Mouse (Mus musculus): ENCODE results near the gene Camkv.

Camkv gene

GRCm38 (mm10) chr9:107935374-107935773 lies at the start of gene Camkv:
Gene Camkv (plus strand): TSS chr9:107935674.
- no peak for DNase-seq

GRCm38 (mm10) chr9:107887804-107888266 lies 47.6 kb upstream of the Camkv start, which contains the start of gene Mon1a:
Gene Mon1a (plus strand): TSS chr9:107888151.
- peak; percentile 78 to 86 for DNase-seq

GRCm38 (mm10) chr9:107888267-107888850 lies 47.1 kb upstream of the Camkv start:
- peak in 1 of 2 experiments; percentile 19 for DNase-seq

- no peak for DNase-seq
Observed at GRCm38 (mm10) chr9:107890260-107890659, 45.2 kb upstream of the Camkv start.

- no peak for DNase-seq
Observed at GRCm38 (mm10) chr9:107891023-107891422, 44.5 kb upstream of the Camkv start.

- DNase-seq = no peak
Observed at GRCm38 (mm10) chr9:107898563-107898962, 36.9 kb upstream of the Camkv start.

GRCm38 (mm10) chr9:107899855-107900254 lies 35.6 kb upstream of the Camkv start:
- no peak for DNase-seq

GRCm38 (mm10) chr9:107900840-107901626 lies 34.4 kb upstream of the Camkv start:
- DNase-seq = peak in 1 of 2 experiments; percentile 38

GRCm38 (mm10) chr9:107901627-107901914 lies 33.9 kb upstream of the Camkv start:
- DNase-seq = no peak

GRCm38 (mm10) chr9:107904726-107905125 lies 30.7 kb upstream of the Camkv start:
- peak; percentile 59 to 87 for DNase-seq

- DNase-seq = no peak
Observed at GRCm38 (mm10) chr9:107906252-107906966, 29.1 kb upstream of the Camkv start, which contains the start of gene Mst1r. Gene Mst1r (plus strand): TSS chr9:107906873.

GRCm38 (mm10) chr9:107906967-107907800 lies 28.3 kb upstream of the Camkv start:
- no peak for DNase-seq

GRCm38 (mm10) chr9:107907801-107908120 lies 27.7 kb upstream of the Camkv start:
- DNase-seq = no peak

- no peak for DNase-seq
Observed at GRCm38 (mm10) chr9:107908410-107909158, 26.9 kb upstream of the Camkv start.

GRCm38 (mm10) chr9:107910025-107910769 lies 25.3 kb upstream of the Camkv start:
- DNase-seq = no peak

- DNase-seq = no peak
Observed at GRCm38 (mm10) chr9:107914764-107915420, 20.6 kb upstream of the Camkv start.

- DNase-seq = no peak
Observed at GRCm38 (mm10) chr9:107917895-107918608, 17.4 kb upstream of the Camkv start.

- DNase-seq = no peak
Observed at GRCm38 (mm10) chr9:107918884-107919283, 16.6 kb upstream of the Camkv start.

- no peak for DNase-seq
Observed at GRCm38 (mm10) chr9:107919441-107919840, 16.0 kb upstream of the Camkv start.

- peak in 1 of 2 experiments; percentile 27 for DNase-seq
Observed at GRCm38 (mm10) chr9:107923021-107923420, 12.5 kb upstream of the Camkv start.
